Mouse (Mus musculus) G1E (cell line): ENCODE measurements around the gene Scarf1.

Experiments used
- CTCF ChIP-seq: IDR thresholded peaks from 2 replicates; pipeline ENCODE4 v1.5.1; 2012; ENCODE audit warnings: low read depth, low read length, inconsistent platforms, mixed read lengths
- GATA1 ChIP-seq: IDR thresholded peaks from 2 replicates; pipeline ENCODE4 v1.6.1; 2012; ENCODE audit warnings: borderline replicate concordance, low read length, inconsistent platforms, mixed read lengths

GRCm38 (mm10) chr11:75473376-75473775, 40.0 kb upstream of the Scarf1 start:
- TF ChIP-seq CTCF, result no peak
- no peak for TF ChIP-seq GATA1
